Mouse (Mus musculus): ENCODE data around the gene Mpv17l2. TPM values are rescaled to one million over a fixed set of nuclear protein-coding genes. Genes with fewer than 3 reads are reported as not detected.

The Mpv17l2 gene
- polyA plus RNA-seq, 1 experiment from 2014 or later: 47.4 TPM

- 90% methylated on average over 7 of the region's 7 CpGs for WGBS
- Histone ChIP-seq H3K9me3 (ENCODE audit: control insufficient read depth, low read length) (no peaks in the 10 kb centered on the region), H3K27ac (replicated peaks in 1 of 2; ENCODE audit: control insufficient read depth in 1 of 2, insufficient read depth in 1 of 2, low read depth in 2 of 2, low read length in 2 of 2) (no peak overlapping the region), H3K4me2 (ENCODE audit: low read length) (no peak overlapping the region), H3K36me3 (ENCODE audit: control insufficient read depth, insufficient read depth, low read length) (peaks cover 29% of the 10 kb centered on the region), H3K4me1 (ENCODE audit: control insufficient read depth in 2 of 2, insufficient read depth in 2 of 2, low read length in 2 of 2) (peaks cover 14 to 36% of the 10 kb centered on the region in 2 experiments), H3K4me3 (ENCODE audit: control insufficient read depth in 1 of 2, insufficient read depth in 1 of 2, low read depth in 1 of 2, low read length in 2 of 2) (no peak overlapping the region), H3K27me3 (ENCODE audit: control insufficient read depth, insufficient read depth, low read length) (no peaks in the 10 kb centered on the region), H3K9ac (ENCODE audit: low read length) (no peak overlapping the region)
- no peak for ATAC-seq (ENCODE audit: insufficient number of reproducible peaks, insufficient read depth, low FRiP score, low read depth)
Observed at GRCm38 (mm10) chr8:70758308-70758615, 2.5 kb downstream of the Mpv17l2 start.

GRCm38 (mm10) chr8:70757523-70758307 lies 3.0 kb downstream of the Mpv17l2 start:
- Histone ChIP-seq H3K4me3 (ENCODE audit: control insufficient read depth in 1 of 2, insufficient read depth in 1 of 2, low read depth in 1 of 2, low read length in 2 of 2) (no peak overlapping the region), H3K27me3 (ENCODE audit: control insufficient read depth, insufficient read depth, low read length) (no peaks in the 10 kb centered on the region), H3K4me2 (ENCODE audit: low read length) (no peak overlapping the region), H3K9me3 (ENCODE audit: control insufficient read depth, low read length) (no peaks in the 10 kb centered on the region), H3K9ac (ENCODE audit: low read length) (no peak overlapping the region), H3K4me1 (ENCODE audit: control insufficient read depth in 2 of 2, insufficient read depth in 2 of 2, low read length in 2 of 2) (peaks cover 19 to 42% of the 10 kb centered on the region in 2 experiments), H3K27ac (replicated peaks in 1 of 2; ENCODE audit: control insufficient read depth in 1 of 2, insufficient read depth in 1 of 2, low read depth in 2 of 2, low read length in 2 of 2) (no peak overlapping the region), H3K36me3 (ENCODE audit: control insufficient read depth, insufficient read depth, low read length) (peaks cover 29% of the 10 kb centered on the region)
- 75% methylated on average over 22 of the region's 22 CpGs for WGBS
- no peak for ATAC-seq (ENCODE audit: insufficient number of reproducible peaks, insufficient read depth, low FRiP score, low read depth)

GRCm38 (mm10) chr8:70756476-70757040 lies 4.2 kb downstream of the Mpv17l2 start:
- no peak overlapping the region for H3K27ac ChIP-seq (replicated peaks in 1 of 2; ENCODE audit: control insufficient read depth in 1 of 2, insufficient read depth in 1 of 2, low read depth in 2 of 2, low read length in 2 of 2)
- WGBS: 92% methylated on average over 6 of the region's 6 CpGs
- H3K36me3 ChIP-seq (ENCODE audit: control insufficient read depth, insufficient read depth, low read length): peaks cover 29% of the 10 kb centered on the region

GRCm38 (mm10) chr8:70755661-70756475 lies 4.9 kb downstream of the Mpv17l2 start:
- Histone ChIP-seq H3K27ac (replicated peaks in 1 of 2; ENCODE audit: control insufficient read depth in 1 of 2, insufficient read depth in 1 of 2, low read depth in 2 of 2, low read length in 2 of 2) (no peak overlapping the region), H3K4me3 (ENCODE audit: control insufficient read depth in 1 of 2, insufficient read depth in 1 of 2, low read depth in 1 of 2, low read length in 2 of 2) (peak overlapping the region in 1 of 2 experiments; percentile 74; a peak in 1 of 4 replicates), H3K4me1 (ENCODE audit: control insufficient read depth in 2 of 2, insufficient read depth in 2 of 2, low read length in 2 of 2) (peaks cover 18 to 44% of the 10 kb centered on the region in 2 experiments), H3K9me3 (ENCODE audit: control insufficient read depth, low read length) (no peaks in the 10 kb centered on the region), H3K36me3 (ENCODE audit: control insufficient read depth, insufficient read depth, low read length) (peaks cover 29% of the 10 kb centered on the region), H3K27me3 (ENCODE audit: control insufficient read depth, insufficient read depth, low read length) (no peaks in the 10 kb centered on the region), H3K4me2 (ENCODE audit: low read length) (peak overlapping the region; percentile 97), H3K9ac (ENCODE audit: low read length) (peak overlapping the region; percentile 86; the same call in 1 of the 2 replicates)
- 78% methylated on average over 24 of the region's 24 CpGs for WGBS
- ATAC-seq (ENCODE audit: insufficient number of reproducible peaks, insufficient read depth, low FRiP score, low read depth): no peak

More at GRCm38 (mm10) chr8:70756476-70757040, 4.2 kb downstream of the Mpv17l2 start:
- Histone ChIP-seq H3K9me3 (ENCODE audit: control insufficient read depth, low read length) (no peaks in the 10 kb centered on the region), H3K4me1 (ENCODE audit: control insufficient read depth in 2 of 2, insufficient read depth in 2 of 2, low read length in 2 of 2) (peaks cover 20 to 44% of the 10 kb centered on the region in 2 experiments), H3K9ac (ENCODE audit: low read length) (no peak overlapping the region), H3K4me3 (ENCODE audit: control insufficient read depth in 1 of 2, insufficient read depth in 1 of 2, low read depth in 1 of 2, low read length in 2 of 2) (no peak overlapping the region), H3K4me2 (ENCODE audit: low read length) (no peak overlapping the region), H3K27me3 (ENCODE audit: control insufficient read depth, insufficient read depth, low read length) (no peaks in the 10 kb centered on the region)
- no peak for ATAC-seq (ENCODE audit: insufficient number of reproducible peaks, insufficient read depth, low FRiP score, low read depth)

GRCm38 (mm10) chr8:70754871-70755660 lies 5.7 kb downstream of the Mpv17l2 start:
- Histone ChIP-seq H3K4me1 (ENCODE audit: control insufficient read depth in 2 of 2, insufficient read depth in 2 of 2, low read length in 2 of 2) (peaks cover 17 to 40% of the 10 kb centered on the region in 2 experiments), H3K9ac (ENCODE audit: low read length) (peak overlapping the region; percentile 86)
- WGBS: 13% methylated on average over 50 of the region's 50 CpGs

GRCm38 (mm10) chr8:70754043-70754870 lies 6.5 kb downstream of the Mpv17l2 start, which contains the start of gene Rab3a:
TSS of gene Rab3a (plus strand) at chr8:70754679.
- Histone ChIP-seq H3K36me3 (ENCODE audit: control insufficient read depth, insufficient read depth, low read length) (peaks cover 29% of the 10 kb centered on the region), H3K9ac (ENCODE audit: low read length) (peak within 1 kb of the TSS; percentile 86), H3K4me1 (ENCODE audit: control insufficient read depth in 2 of 2, insufficient read depth in 2 of 2, low read length in 2 of 2) (peaks cover 15 to 32% of the 10 kb centered on the region in 2 experiments), H3K4me3 (ENCODE audit: control insufficient read depth in 1 of 2, insufficient read depth in 1 of 2, low read depth in 1 of 2, low read length in 2 of 2) (peak within 1 kb of the TSS; percentile 57 to 74), H3K4me2 (ENCODE audit: low read length) (peak within 1 kb of the TSS; percentile 97), H3K27ac (replicated peaks in 1 of 2; ENCODE audit: control insufficient read depth in 1 of 2, insufficient read depth in 1 of 2, low read depth in 2 of 2, low read length in 2 of 2) (peak within 1 kb of the TSS; percentile 70 to 79), H3K9me3 (ENCODE audit: control insufficient read depth, low read length) (no peaks in the 10 kb centered on the region), H3K27me3 (ENCODE audit: control insufficient read depth, insufficient read depth, low read length) (peaks cover 14% of the 10 kb centered on the region)
- 8% methylated on average over 37 of the region's 37 CpGs for WGBS
- peak; percentile 94 for ATAC-seq (ENCODE audit: insufficient number of reproducible peaks, insufficient read depth, low FRiP score, low read depth)

More at GRCm38 (mm10) chr8:70754871-70755660, 5.7 kb downstream of the Mpv17l2 start:
- peak overlapping the region in 1 of 2 experiments; percentile 62; a peak in 1 of 4 replicates for H3K27ac ChIP-seq (replicated peaks in 1 of 2; ENCODE audit: control insufficient read depth in 1 of 2, insufficient read depth in 1 of 2, low read depth in 2 of 2, low read length in 2 of 2)
- ATAC-seq (ENCODE audit: insufficient number of reproducible peaks, insufficient read depth, low FRiP score, low read depth): 0 out of 2 replicates have a peak, but pooled peaks have one; percentile 9
- peaks cover 29% of the 10 kb centered on the region for H3K36me3 ChIP-seq (ENCODE audit: control insufficient read depth, insufficient read depth, low read length)
- H3K27me3 ChIP-seq (ENCODE audit: control insufficient read depth, insufficient read depth, low read length): peaks cover 5% of the 10 kb centered on the region
- no peaks in the 10 kb centered on the region for H3K9me3 ChIP-seq (ENCODE audit: control insufficient read depth, low read length)
- H3K4me3 ChIP-seq (ENCODE audit: control insufficient read depth in 1 of 2, insufficient read depth in 1 of 2, low read depth in 1 of 2, low read length in 2 of 2): peak overlapping the region; percentile 57 to 74
- H3K4me2 ChIP-seq (ENCODE audit: low read length): peak overlapping the region; percentile 97

Data from heart, embryonic 14.5 days (tissue).